Mouse (Mus musculus) bone marrow, adult 2 months (tissue): ENCODE results near the gene Tspan5. TPM values are rescaled to one million over a fixed set of nuclear protein-coding genes. Genes with fewer than 3 reads are reported as not detected.

Experiments
- H3K27ac ChIP-seq: fragments of 200-500 bp; 2 replicates; pipeline ENCODE4 v1.5.1; 2012; ENCODE audit warnings: low read depth, mild to moderate bottlenecking, control low read depth, inconsistent platforms, low read length; ENCODE audit not compliant: control insufficient read depth, poor library complexity, insufficient read depth
- H3K4me1 ChIP-seq: fragments of 200-500 bp; 2 replicates; pipeline ENCODE4 v1.6.1; 2011; ENCODE audit warnings: low read length; ENCODE audit not compliant: control insufficient read depth, insufficient read depth
- H3K4me3 ChIP-seq: fragments of 200-500 bp; replicated peaks from 2 replicates; pipeline ENCODE3; 2011; ENCODE audit warnings: mild to moderate bottlenecking, low read depth, low read length, control low read depth; ENCODE audit not compliant: control insufficient read depth
- CTCF ChIP-seq: fragments of 200-500 bp; IDR thresholded peaks from 2 replicates; pipeline ENCODE4 v1.5.1; 2011; ENCODE audit warnings: low read length, control low read depth; ENCODE audit not compliant: control insufficient read depth, insufficient read depth
- POLR2A ChIP-seq: fragments of 200-500 bp; IDR thresholded peaks from 2 replicates; pipeline ENCODE4 v1.6.1; 2011; ENCODE audit warnings: low read depth, mild to moderate bottlenecking, control low read depth, low read length, borderline replicate concordance; ENCODE audit not compliant: control insufficient read depth
- WGBS: fragments of 180-500 bp; shearing (Covaris S2); methylation state at CpG from one replicate; pipeline ENCODE4 v1.1.7; 2018; 5-methylcytosine and 5-hydroxymethylcytosine counted together
- polyA plus RNA-seq: library from polyadenylated mRNA; stranded (reverse); fragments of >200 nt; gene quantifications from 2 replicates; pipeline ENCODE4 v1.2.4, GENCODE M21; 2011; ENCODE audit warnings: low replicate concordance; ENCODE audit not compliant: missing spikeins, insufficient read depth, insufficient read length

Tspan5 gene
- polyA plus RNA-seq, 1 experiment: 8.3 TPM

DNA sequence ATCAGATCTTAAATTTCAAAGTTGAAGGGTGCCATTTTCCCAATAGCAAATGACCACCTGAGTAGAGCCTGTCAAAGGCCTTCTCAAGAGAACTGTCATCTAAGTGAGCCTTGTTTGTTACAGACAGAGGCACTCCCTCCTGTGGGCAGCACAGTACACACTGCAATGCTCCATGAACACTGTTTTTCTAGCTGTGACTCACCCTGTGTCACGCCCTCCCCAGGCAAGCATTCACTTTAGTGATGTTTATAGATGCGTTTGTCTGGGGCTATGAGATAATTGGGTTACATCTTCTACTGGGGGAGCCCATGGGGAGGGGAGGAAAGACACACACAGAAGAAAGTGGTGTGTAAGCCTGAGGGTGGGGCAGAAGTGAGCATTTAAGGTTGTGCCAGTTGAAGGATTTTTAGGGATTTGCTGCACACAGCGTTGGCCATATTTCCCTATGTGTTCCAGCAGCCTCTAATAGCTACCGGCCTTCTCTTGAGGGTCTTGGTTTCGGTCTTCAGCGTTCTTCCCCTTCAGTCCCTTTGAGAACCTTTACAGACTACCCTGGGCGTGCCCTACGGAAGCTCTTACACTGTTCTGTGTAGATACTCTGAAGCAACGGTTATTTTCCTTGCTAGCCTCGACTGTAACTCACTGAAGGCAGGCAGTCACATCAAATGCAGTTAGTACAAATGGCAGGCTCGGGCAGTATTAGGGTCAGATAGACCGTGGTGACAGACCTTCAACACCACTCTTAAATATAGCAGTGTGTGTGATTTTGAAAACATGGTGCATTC is 29.7 kb downstream of the Tspan5 start:
- Histone ChIP-seq H3K4me1 (no peaks in the 10 kb centered on the region; the same call in 1 of the 2 replicates), H3K4me3 (no peak overlapping the region), H3K27ac (no peak overlapping the region)
- 84% methylated on average over 12 of the region's 12 CpGs for WGBS
- no peak for TF ChIP-seq POLR2A
- no peak for TF ChIP-seq CTCF

DNA sequence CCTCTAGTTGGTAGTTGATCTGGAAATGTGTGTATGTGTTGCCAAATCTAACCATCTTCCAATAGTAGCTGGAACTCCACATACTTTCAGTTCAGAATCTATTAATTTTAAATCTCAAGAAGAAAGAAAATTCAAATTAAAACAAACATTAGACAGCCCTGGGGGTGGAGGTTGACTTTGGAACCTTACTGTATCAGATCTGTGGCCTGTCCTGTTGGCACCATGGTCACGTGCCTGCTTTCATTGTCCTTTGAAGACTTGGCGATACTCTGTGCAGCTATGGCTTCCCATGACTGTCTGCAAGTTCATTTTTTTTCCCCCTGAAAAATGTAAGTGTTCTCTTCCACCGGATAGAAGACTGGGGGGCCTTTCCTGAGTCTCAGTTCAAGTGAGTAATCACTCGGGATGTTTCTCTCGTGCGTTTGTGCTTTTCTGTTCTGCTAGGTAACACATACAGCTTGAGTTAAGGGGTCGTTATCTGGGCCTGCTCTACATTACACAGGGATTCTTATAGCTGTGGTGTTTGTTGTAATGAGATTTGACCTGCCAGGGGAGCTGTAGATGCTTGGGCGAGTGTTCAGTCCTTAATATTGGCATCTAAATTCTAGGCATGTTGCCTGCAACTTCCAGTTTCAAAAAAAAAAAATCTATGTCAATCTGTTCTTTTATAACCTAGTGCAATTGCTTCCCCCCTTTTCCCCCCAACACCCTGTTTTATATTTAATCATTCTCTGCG is 32.0 kb downstream of the Tspan5 start:
- no peaks in the 10 kb centered on the region; the same call in 1 of the 2 replicates for H3K4me1 ChIP-seq
- no peak overlapping the region for H3K27ac ChIP-seq
- 61% methylated on average over 9 of the region's 9 CpGs for WGBS
- TF ChIP-seq CTCF: no peak
- TF ChIP-seq POLR2A: no peak
- H3K4me3 ChIP-seq: no peak overlapping the region

DNA sequence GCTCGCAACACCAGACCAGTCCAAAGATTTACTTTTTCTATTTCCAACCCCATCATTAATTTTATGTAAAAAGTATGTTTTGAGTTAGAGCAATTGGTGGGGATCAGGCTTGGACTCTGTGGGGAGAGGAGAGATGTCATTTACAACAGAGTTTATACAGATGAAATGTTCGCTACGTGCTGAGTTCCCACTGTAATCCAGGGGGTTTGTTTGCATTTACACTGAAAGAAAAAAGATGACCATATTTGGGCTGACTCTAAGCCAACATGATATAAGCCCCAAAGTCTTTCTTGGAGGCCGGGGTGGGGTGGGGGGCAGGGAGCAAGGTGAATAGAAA is 32.6 kb downstream of the Tspan5 start:
- Histone ChIP-seq H3K4me1 (no peaks in the 10 kb centered on the region; the same call in 1 of the 2 replicates), H3K27ac (no peak overlapping the region), H3K4me3 (no peak overlapping the region)
- TF ChIP-seq CTCF (no peak), POLR2A (no peak)
- 90% methylated on average over 4 of the region's 4 CpGs for WGBS

DNA sequence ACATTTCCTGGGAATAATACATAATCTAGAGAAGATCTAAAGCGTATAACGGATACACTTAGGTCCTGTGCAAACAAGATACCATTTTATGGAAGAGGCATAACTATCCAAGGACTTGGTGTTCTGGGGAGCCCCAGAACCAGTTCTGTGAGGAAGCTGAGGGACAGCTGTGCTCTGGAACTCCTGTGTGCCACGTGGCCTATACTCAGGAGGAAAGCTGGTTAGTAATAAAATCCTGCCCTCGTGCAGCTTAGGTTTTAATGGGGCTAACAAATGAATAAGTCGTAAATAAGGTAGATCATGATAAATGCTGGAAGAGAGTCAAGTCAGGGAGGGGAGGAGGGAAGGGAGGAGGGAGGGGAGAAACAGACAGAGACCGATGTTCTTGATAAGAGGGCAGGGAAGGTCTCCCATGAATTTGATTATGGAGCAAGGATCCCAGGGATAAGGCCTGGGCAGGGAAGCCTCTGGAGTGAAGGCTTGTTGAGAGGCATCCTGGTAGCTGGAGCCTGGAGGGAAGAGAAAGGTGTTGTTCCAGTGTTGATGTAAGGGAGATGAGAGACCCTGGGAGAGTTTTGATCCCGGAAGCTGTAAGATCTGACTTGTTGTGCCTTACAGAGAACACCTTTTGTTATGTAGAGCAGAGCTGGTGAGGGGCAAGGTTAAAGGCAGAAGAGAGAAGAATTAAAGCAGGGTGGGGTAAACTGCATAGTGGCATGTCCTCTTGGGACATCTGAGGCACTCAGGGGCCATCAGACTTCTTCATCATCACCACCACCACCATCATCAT is 34.1 kb downstream of the Tspan5 start:
- H3K27ac ChIP-seq: no peak overlapping the region
- no peaks in the 10 kb centered on the region; the same call in 1 of the 2 replicates for H3K4me1 ChIP-seq
- TF ChIP-seq POLR2A: no peak
- TF ChIP-seq CTCF: no peak
- 73% methylated on average over 7 of the region's 7 CpGs for WGBS
- no peak overlapping the region for H3K4me3 ChIP-seq

DNA sequence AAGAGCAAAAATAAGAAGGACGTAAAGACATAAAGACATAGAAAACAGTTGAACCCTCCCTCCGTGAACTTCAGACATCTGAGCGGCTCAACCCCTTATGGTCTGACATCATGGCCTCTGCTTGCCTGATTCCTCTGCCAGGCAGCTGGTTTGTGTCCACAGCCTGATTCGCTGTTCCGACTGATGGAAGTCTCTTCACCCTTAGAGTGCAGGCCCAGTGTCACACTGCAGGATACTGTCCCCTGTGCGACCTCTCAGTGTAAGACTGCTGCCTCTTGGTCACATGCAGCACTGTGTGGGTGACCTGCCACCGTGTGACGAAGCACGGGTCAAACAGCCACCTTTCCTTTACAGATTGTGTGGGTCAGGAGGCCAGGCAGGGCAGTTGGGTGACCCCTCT is 39.5 kb downstream of the Tspan5 start:
- TF ChIP-seq CTCF: no peak
- no peak for TF ChIP-seq POLR2A
- WGBS: 88% methylated on average over 9 of the region's 9 CpGs
- H3K27ac ChIP-seq: no peak overlapping the region
- H3K4me1 ChIP-seq: no peaks in the 10 kb centered on the region
- no peak overlapping the region for H3K4me3 ChIP-seq

DNA sequence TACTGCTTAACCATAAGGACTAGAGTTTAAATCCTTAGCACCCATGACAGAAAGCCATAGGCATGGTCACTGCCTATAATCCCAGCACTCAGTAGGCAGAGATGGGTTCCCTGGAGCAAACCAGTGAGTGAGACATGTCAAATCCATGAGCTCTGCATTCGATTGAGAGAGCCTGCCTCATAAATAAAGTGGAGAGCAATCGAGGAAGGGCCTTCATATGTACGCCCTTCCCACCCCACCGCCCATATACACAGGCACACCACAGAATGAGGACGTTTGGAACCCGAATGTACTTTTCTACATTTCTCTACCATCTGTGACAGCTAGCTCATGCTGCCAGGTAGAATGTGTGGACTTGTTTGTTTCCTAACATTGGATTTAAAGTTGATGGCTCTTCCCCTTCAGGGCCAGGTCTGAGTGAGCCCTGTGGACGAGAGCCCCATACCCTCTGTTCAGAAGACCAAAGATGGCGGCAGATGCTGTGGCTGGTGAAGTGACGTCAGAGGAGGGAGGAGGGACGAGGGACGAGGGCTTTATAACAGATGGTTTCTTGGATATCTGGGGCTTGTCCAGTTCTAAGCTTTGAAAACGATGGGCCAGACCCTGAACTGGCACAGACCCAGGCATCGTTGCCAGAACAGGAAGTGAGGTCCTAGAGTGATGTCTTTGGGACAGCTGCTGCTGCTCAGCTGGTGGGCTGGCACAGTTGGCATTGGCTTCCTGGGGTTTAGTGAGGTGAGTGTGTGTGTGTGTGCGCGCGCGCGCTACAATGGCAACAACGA is 42.1 kb downstream of the Tspan5 start:
- no peak overlapping the region for H3K27ac ChIP-seq
- TF ChIP-seq POLR2A (no peak), CTCF (no peak)
- H3K4me1 ChIP-seq: no peaks in the 10 kb centered on the region
- WGBS: 79% methylated on average over 19 of the region's 19 CpGs
- no peak overlapping the region for H3K4me3 ChIP-seq

DNA sequence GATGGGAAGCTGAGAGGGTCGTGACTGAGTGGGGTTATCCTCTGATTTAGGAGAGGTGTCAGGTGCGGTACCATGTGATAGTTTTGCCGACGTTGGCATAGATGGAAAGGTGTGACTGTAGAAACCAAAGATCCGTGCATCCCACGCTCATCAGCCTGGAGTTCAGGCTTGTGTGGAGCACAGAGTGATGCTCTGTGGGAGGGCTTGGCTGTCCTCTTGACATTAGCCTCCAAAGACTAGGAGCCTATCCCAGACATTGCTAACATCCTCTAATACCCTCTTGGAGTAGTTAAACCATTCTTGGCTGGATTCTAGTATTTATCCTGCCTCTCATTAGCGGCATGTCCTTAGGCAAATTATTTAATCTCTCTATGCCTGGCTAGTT is 42.6 kb downstream of the Tspan5 start:
- no peak overlapping the region for H3K4me3 ChIP-seq
- no peak for TF ChIP-seq CTCF
- no peak for TF ChIP-seq POLR2A
- 84% methylated on average over 7 of the region's 7 CpGs for WGBS
- H3K4me1 ChIP-seq: no peaks in the 10 kb centered on the region
- no peak overlapping the region for H3K27ac ChIP-seq
